Mouse (Mus musculus) midbrain, embryonic 12.5 days (tissue): ENCODE measurements around the gene Fkbp14. TPM values are rescaled to one million over a fixed set of nuclear protein-coding genes. Genes with fewer than 3 reads are reported as not detected.
A peak's percentile ranks its signal among the peaks of the same experiment; 100 is the strongest.

Source experiments
- ATAC-seq: fragments of 200-750 bp; cut with Nextera tagmentation; 2 replicates; pipeline ENCODE4 v1.8.0; 2017; ENCODE audit warnings: low read depth, moderate TSS enrichment, moderate library complexity; ENCODE audit not compliant: low FRiP score
- H3K27ac ChIP-seq: fragments of 300-500 bp; sonication (generic); replicated peaks from 2 replicates; pipeline ENCODE4 v1.5.1; 2016; ENCODE audit warnings: mild to moderate bottlenecking
- H3K27me3 ChIP-seq: fragments of 300-500 bp; sonication (generic); 2 replicates; pipeline ENCODE4 v1.6.1; 2016; ENCODE audit warnings: mild to moderate bottlenecking
- H3K36me3 ChIP-seq: fragments of 300-500 bp; sonication (generic); 2 replicates; pipeline ENCODE4 v1.6.1; 2016
- H3K4me1 ChIP-seq: fragments of 300-500 bp; sonication (generic); 2 replicates; pipeline ENCODE4 v1.6.1; 2016
- H3K4me2 ChIP-seq: fragments of 300-500 bp; sonication (generic); replicated peaks from 2 replicates; pipeline ENCODE4 v1.6.1; 2016; ENCODE audit warnings: mild to moderate bottlenecking, moderate library complexity
- H3K4me3 ChIP-seq: fragments of 300-500 bp; sonication (generic); 2 replicates; pipeline ENCODE4 v1.5.1; 2016; ENCODE audit warnings: mild to moderate bottlenecking
- H3K9ac ChIP-seq: fragments of 300-500 bp; sonication (generic); replicated peaks from 2 replicates; pipeline ENCODE4 v1.6.1; 2016; ENCODE audit warnings: mild to moderate bottlenecking, moderate library complexity
- H3K9me3 ChIP-seq: fragments of 300-500 bp; sonication (generic); 2 replicates; pipeline ENCODE4 v1.6.1; 2016; ENCODE audit warnings: mild to moderate bottlenecking
- WGBS: fragments of 180-500 bp; shearing (Covaris S2); methylation state at CpG from one replicate; pipeline ENCODE4 v1.1.7; 2016; 5-methylcytosine and 5-hydroxymethylcytosine counted together
- polyA plus RNA-seq: library from polyadenylated mRNA; unstranded; fragments of >200 nt; fragmentation: Nextera tagmentation; extraction: Ambion mirVana; gene quantifications from 2 replicates; pipeline ENCODE4 v1.2.1, GENCODE M21; 2016

The Fkbp14 gene
- polyA plus RNA-seq, 1 experiment from 2014 or later: 15.7 TPM

GRCm38 (mm10) chr6:54557671-54558070 lies 39.4 kb downstream of the Fkbp14 start:
- Histone ChIP-seq H3K27ac (no peak overlapping the region), H3K9ac (no peak overlapping the region), H3K36me3 (0 out of 2 replicates have a peak, but pooled peaks cover 3% of the 10 kb centered on the region), H3K4me1 (peaks cover 57% of the 10 kb centered on the region), H3K4me3 (no peak overlapping the region), H3K4me2 (no peak overlapping the region), H3K9me3 (no peaks in the 10 kb centered on the region), H3K27me3 (0 out of 2 replicates have a peak, but pooled peaks cover 3% of the 10 kb centered on the region)
- WGBS: 97% methylated on average over 7 of the region's 7 CpGs
- ATAC-seq: no peak

- H3K4me1 ChIP-seq: peaks cover 67% of the 10 kb centered on the region
- WGBS: 43% methylated on average over 1 of the region's 1 CpGs
- ATAC-seq: no peak
- H3K27ac ChIP-seq: peak overlapping the region; percentile 75
- 0 out of 2 replicates have a peak, but pooled peaks cover 9% of the 10 kb centered on the region for H3K27me3 ChIP-seq
- no peak overlapping the region for H3K9ac ChIP-seq
- H3K4me3 ChIP-seq: no peak overlapping the region
- 0 out of 2 replicates have a peak, but pooled peaks cover 9% of the 10 kb centered on the region for H3K36me3 ChIP-seq
- no peak overlapping the region for H3K4me2 ChIP-seq
- no peaks in the 10 kb centered on the region for H3K9me3 ChIP-seq
Measured at GRCm38 (mm10) chr6:54555816-54556215, 41.3 kb downstream of the Fkbp14 start.

GRCm38 (mm10) chr6:54554341-54555110 lies 42.6 kb downstream of the Fkbp14 start:
- no peak overlapping the region for H3K4me3 ChIP-seq
- H3K4me1 ChIP-seq: peaks cover 65% of the 10 kb centered on the region
- whole genome bisulfite sequencing: 10% methylated on average over 8 of the region's 8 CpGs
- no peak overlapping the region for H3K9ac ChIP-seq
- 0 out of 2 replicates have a peak, but pooled peaks cover 9% of the 10 kb centered on the region for H3K27me3 ChIP-seq
- no peaks in the 10 kb centered on the region for H3K9me3 ChIP-seq
- peak overlapping the region; percentile 75 for H3K27ac ChIP-seq
- 0 out of 2 replicates have a peak, but pooled peaks cover 9% of the 10 kb centered on the region for H3K36me3 ChIP-seq
- ATAC-seq: peak; percentile 91
- H3K4me2 ChIP-seq: peak overlapping the region; percentile 12

- peak overlapping the region; percentile 12; the same call in 1 of the 2 replicates for H3K4me2 ChIP-seq
Measured at GRCm38 (mm10) chr6:54553632-54554031, 43.5 kb downstream of the Fkbp14 start.

GRCm38 (mm10) chr6:54552721-54553413 lies 44.2 kb downstream of the Fkbp14 start:
- H3K4me3 ChIP-seq: no peak overlapping the region
- 29% methylated on average over 9 of the region's 9 CpGs for WGBS
- peaks cover 72% of the 10 kb centered on the region for H3K4me1 ChIP-seq
- H3K9ac ChIP-seq: no peak overlapping the region
- peaks cover 9% of the 10 kb centered on the region; the same call in 1 of the 2 replicates for H3K27me3 ChIP-seq
- no peak overlapping the region for H3K4me2 ChIP-seq
- peak; percentile 23; the same call in 1 of the 2 replicates for ATAC-seq
- H3K27ac ChIP-seq: peak overlapping the region; percentile 54
- H3K9me3 ChIP-seq: no peaks in the 10 kb centered on the region
- 0 out of 2 replicates have a peak, but pooled peaks cover 14% of the 10 kb centered on the region for H3K36me3 ChIP-seq

More at GRCm38 (mm10) chr6:54553632-54554031, 43.5 kb downstream of the Fkbp14 start:
- Histone ChIP-seq H3K27me3 (peaks cover 9% of the 10 kb centered on the region; the same call in 1 of the 2 replicates), H3K9me3 (no peaks in the 10 kb centered on the region), H3K4me1 (peaks cover 71% of the 10 kb centered on the region), H3K27ac (peak overlapping the region; percentile 75), H3K4me3 (no peak overlapping the region), H3K36me3 (0 out of 2 replicates have a peak, but pooled peaks cover 9% of the 10 kb centered on the region), H3K9ac (no peak overlapping the region)
- 55% methylated on average over 2 of the region's 2 CpGs for WGBS
- no peak for ATAC-seq

GRCm38 (mm10) chr6:54550801-54551323 lies 46.2 kb downstream of the Fkbp14 start:
- ATAC-seq: no peak
- no peak overlapping the region for H3K27ac ChIP-seq
- WGBS: 58% methylated on average over 6 of the region's 7 CpGs
- H3K27me3 ChIP-seq: peaks cover 7% of the 10 kb centered on the region; the same call in 1 of the 2 replicates
- no peaks in the 10 kb centered on the region for H3K9me3 ChIP-seq
- no peak overlapping the region for H3K4me3 ChIP-seq
- no peak overlapping the region for H3K4me2 ChIP-seq
- peaks cover 69% of the 10 kb centered on the region for H3K4me1 ChIP-seq
- no peak overlapping the region for H3K9ac ChIP-seq
- H3K36me3 ChIP-seq: 0 out of 2 replicates have a peak, but pooled peaks cover 12% of the 10 kb centered on the region

- H3K4me2 ChIP-seq: no peak overlapping the region
- H3K4me3 ChIP-seq: no peak overlapping the region
- peaks cover 53% of the 10 kb centered on the region for H3K4me1 ChIP-seq
- peaks cover 7% of the 10 kb centered on the region; the same call in 1 of the 2 replicates for H3K27me3 ChIP-seq
- 68% methylated on average over 4 of the region's 4 CpGs for WGBS
- H3K9ac ChIP-seq: no peak overlapping the region
- 0 out of 2 replicates have a peak, but pooled peaks cover 16% of the 10 kb centered on the region for H3K36me3 ChIP-seq
- no peaks in the 10 kb centered on the region for H3K9me3 ChIP-seq
- H3K27ac ChIP-seq: no peak overlapping the region
- no peak for ATAC-seq
Measured at GRCm38 (mm10) chr6:54549311-54549710, 47.8 kb downstream of the Fkbp14 start.

GRCm38 (mm10) chr6:54548314-54549019 lies 48.6 kb downstream of the Fkbp14 start:
- H3K27me3 ChIP-seq: peaks cover 7% of the 10 kb centered on the region; the same call in 1 of the 2 replicates
- H3K4me2 ChIP-seq: no peak overlapping the region
- peaks cover 24% of the 10 kb centered on the region for H3K36me3 ChIP-seq
- 0 out of 2 replicates have a peak overlapping the region, but pooled peaks have one; percentile 15 for H3K27ac ChIP-seq
- H3K9me3 ChIP-seq: 0 out of 2 replicates have a peak, but pooled peaks cover 2% of the 10 kb centered on the region
- no peak for ATAC-seq
- H3K4me3 ChIP-seq: no peak overlapping the region
- H3K4me1 ChIP-seq: peaks cover 45% of the 10 kb centered on the region
- no peak overlapping the region for H3K9ac ChIP-seq
- WGBS: 83% methylated on average over 13 of the region's 13 CpGs

GRCm38 (mm10) chr6:54543646-54544045 lies 53.5 kb downstream of the Fkbp14 start:
- peaks cover 5% of the 10 kb centered on the region; the same call in 1 of the 2 replicates for H3K27me3 ChIP-seq
- no peak overlapping the region for H3K27ac ChIP-seq
- H3K36me3 ChIP-seq: peaks cover 21% of the 10 kb centered on the region
- ATAC-seq: no peak
- H3K4me1 ChIP-seq: peaks cover 36% of the 10 kb centered on the region
- 0 out of 2 replicates have a peak, but pooled peaks cover 6% of the 10 kb centered on the region for H3K9me3 ChIP-seq
- H3K4me2 ChIP-seq: no peak overlapping the region
- WGBS: 87% methylated on average over 2 of the region's 2 CpGs
- H3K4me3 ChIP-seq: no peak overlapping the region
- H3K9ac ChIP-seq: no peak overlapping the region

- H3K27me3 ChIP-seq: peaks cover 5% of the 10 kb centered on the region; the same call in 1 of the 2 replicates
- H3K4me2 ChIP-seq: no peak overlapping the region
- 76% methylated on average over 7 of the region's 7 CpGs for WGBS
- H3K4me3 ChIP-seq: no peak overlapping the region
- H3K36me3 ChIP-seq: peaks cover 16% of the 10 kb centered on the region
- H3K9me3 ChIP-seq: 0 out of 2 replicates have a peak, but pooled peaks cover 6% of the 10 kb centered on the region
- no peak overlapping the region for H3K9ac ChIP-seq
- ATAC-seq: no peak
- H3K27ac ChIP-seq: no peak overlapping the region
- H3K4me1 ChIP-seq: peaks cover 38% of the 10 kb centered on the region
Measured at GRCm38 (mm10) chr6:54542836-54543235, 54.3 kb downstream of the Fkbp14 start.
